Mouse (Mus musculus): ENCODE results near the gene Btnl2. TPM values are rescaled to one million over a fixed set of nuclear protein-coding genes. Genes with fewer than 3 reads are reported as not detected.

Btnl2 gene
- polyA plus RNA-seq, 1 experiment from 2014 or later, result 0.13 TPM

- no peak for ATAC-seq (ENCODE audit: low FRiP score, low TSS enrichment)
- TF ChIP-seq CTCF (IDR thresholded peaks at IDR 0.05; ENCODE audit: low read depth) (no peak), EP300 (optimal IDR thresholded peaks at IDR 0.05) (no peak)
- no peaks in the 10 kb centered on the region for H3K9me3 ChIP-seq (ENCODE audit: control insufficient read depth, low read length)
- no peak for DNase-seq (ENCODE audit: low spot score)
- no peaks in the 10 kb centered on the region for H3K36me3 ChIP-seq (ENCODE audit: control insufficient read depth, insufficient read depth, low read length)
- WGBS, result 87% methylated on average over 2 of the region's 2 CpGs
- no peaks in the 10 kb centered on the region for H3K4me1 ChIP-seq (replicated peaks; ENCODE audit: control insufficient read depth, insufficient read depth)
- H3K27ac ChIP-seq (replicated peaks), result no peak overlapping the region
- H3K27me3 ChIP-seq (ENCODE audit: control insufficient read depth, insufficient read depth, low read length), result no peaks in the 10 kb centered on the region
- H3K9ac ChIP-seq (ENCODE audit: low read length), result no peak overlapping the region
- H3K4me3 ChIP-seq (ENCODE audit: low read depth, low read length), result no peak overlapping the region
- H3K4me2 ChIP-seq (replicated peaks; ENCODE audit: low read depth), result no peak overlapping the region
These were observed 37.9 kb upstream of the Btnl2 start for GRCm38 (mm10) chr17:34316697-34317096.

- WGBS, result 40% methylated on average over 2 of the region's 2 CpGs
- no peak for DNase-seq (ENCODE audit: low spot score)
- no peaks in the 10 kb centered on the region for H3K9me3 ChIP-seq (ENCODE audit: control insufficient read depth, low read length)
- H3K4me3 ChIP-seq (ENCODE audit: low read depth, low read length), result no peak overlapping the region
- H3K36me3 ChIP-seq (ENCODE audit: control insufficient read depth, insufficient read depth, low read length), result no peaks in the 10 kb centered on the region
- no peaks in the 10 kb centered on the region for H3K4me1 ChIP-seq (replicated peaks; ENCODE audit: control insufficient read depth, insufficient read depth)
- H3K27ac ChIP-seq (replicated peaks), result no peak overlapping the region
- H3K9ac ChIP-seq (ENCODE audit: low read length), result no peak overlapping the region
- TF ChIP-seq EP300 (optimal IDR thresholded peaks at IDR 0.05) (no peak), CTCF (IDR thresholded peaks at IDR 0.05; ENCODE audit: low read depth) (no peak)
- ATAC-seq (ENCODE audit: low FRiP score, low TSS enrichment), result no peak
- H3K27me3 ChIP-seq (ENCODE audit: control insufficient read depth, insufficient read depth, low read length), result no peaks in the 10 kb centered on the region
- H3K4me2 ChIP-seq (replicated peaks; ENCODE audit: low read depth), result no peak overlapping the region
These were observed 37.3 kb upstream of the Btnl2 start for GRCm38 (mm10) chr17:34317275-34317674.

DNA sequence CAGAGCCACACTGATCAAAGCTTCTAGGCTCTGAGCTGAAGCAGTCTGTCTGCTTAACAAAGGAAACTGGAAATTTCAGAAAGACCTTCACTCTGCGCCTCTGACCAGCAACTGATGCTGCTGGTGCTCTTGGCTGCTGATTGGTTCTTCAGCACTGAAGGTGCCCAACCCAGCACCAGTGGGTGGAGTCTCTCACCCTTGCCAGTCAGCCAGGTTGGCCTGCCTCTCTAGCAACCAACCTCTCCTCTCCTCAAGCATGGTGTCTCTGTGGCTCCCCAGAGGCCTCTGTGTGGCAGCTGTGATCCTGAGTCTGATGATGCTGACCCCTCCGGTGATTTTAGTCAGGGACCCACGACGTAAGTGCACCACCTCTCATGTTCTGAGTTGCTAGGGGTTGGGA, 29.2 kb upstream of the Btnl2 start, which contains the start of gene H2-Eb2:
TSS of gene H2-Eb2 (plus strand) at position 230 of the 400 bp plus-strand sequence.
- Histone ChIP-seq H3K4me2 (replicated peaks; ENCODE audit: low read depth) (no peak within 1 kb of the TSS), H3K36me3 (ENCODE audit: control insufficient read depth, insufficient read depth, low read length) (no peaks in the 10 kb centered on the region), H3K4me1 (replicated peaks; ENCODE audit: control insufficient read depth, insufficient read depth) (no peaks in the 10 kb centered on the region), H3K27me3 (ENCODE audit: control insufficient read depth, insufficient read depth, low read length) (no peaks in the 10 kb centered on the region), H3K9ac (ENCODE audit: low read length) (no peak within 1 kb of the TSS), H3K27ac (replicated peaks) (no peak within 1 kb of the TSS), H3K4me3 (ENCODE audit: low read depth, low read length) (no peak within 1 kb of the TSS), H3K9me3 (ENCODE audit: control insufficient read depth, low read length) (no peaks in the 10 kb centered on the region)
- DNase-seq (ENCODE audit: low spot score) (no peak), ATAC-seq (ENCODE audit: low FRiP score, low TSS enrichment) (no peak)
- TF ChIP-seq CTCF (IDR thresholded peaks at IDR 0.05; ENCODE audit: low read depth) (no peak), EP300 (optimal IDR thresholded peaks at IDR 0.05) (no peak)
- 43% methylated on average over 4 of the region's 4 CpGs for WGBS

DNA sequence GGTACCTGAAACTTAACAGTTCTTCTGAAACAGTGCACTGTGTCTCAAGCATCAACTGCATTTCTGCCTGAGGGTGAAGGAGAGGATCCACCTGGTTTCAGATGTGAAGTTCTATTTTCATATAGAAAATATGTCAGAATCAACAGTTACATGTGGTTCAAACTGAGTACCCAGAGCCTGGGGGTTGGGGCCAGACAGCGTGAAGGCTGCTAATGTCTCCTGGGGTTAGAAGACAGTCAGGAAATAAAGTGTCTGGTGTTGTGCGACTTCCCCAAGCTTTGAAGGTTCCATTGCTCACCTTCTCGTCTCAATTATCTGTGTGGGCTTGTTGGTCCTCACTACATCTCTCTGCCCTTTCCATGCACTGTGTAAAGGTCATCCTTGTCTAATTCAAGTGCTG, 28.2 kb upstream of the Btnl2 start:
- no peak for TF ChIP-seq CTCF (IDR thresholded peaks at IDR 0.05; ENCODE audit: low read depth)
- no peak for TF ChIP-seq EP300 (optimal IDR thresholded peaks at IDR 0.05)
- Histone ChIP-seq H3K9ac (ENCODE audit: low read length) (no peak overlapping the region), H3K9me3 (ENCODE audit: control insufficient read depth, low read length) (no peaks in the 10 kb centered on the region), H3K4me2 (replicated peaks; ENCODE audit: low read depth) (no peak overlapping the region), H3K4me1 (replicated peaks; ENCODE audit: control insufficient read depth, insufficient read depth) (no peaks in the 10 kb centered on the region), H3K4me3 (ENCODE audit: low read depth, low read length) (no peak overlapping the region), H3K27ac (replicated peaks) (no peak overlapping the region), H3K36me3 (ENCODE audit: control insufficient read depth, insufficient read depth, low read length) (no peaks in the 10 kb centered on the region), H3K27me3 (ENCODE audit: control insufficient read depth, insufficient read depth, low read length) (no peaks in the 10 kb centered on the region)
- no peak for ATAC-seq (ENCODE audit: low FRiP score, low TSS enrichment)
- 71% methylated on average over 3 of the region's 3 CpGs for WGBS
- DNase-seq (ENCODE audit: low spot score), result no peak

- H3K9me3 ChIP-seq (ENCODE audit: control insufficient read depth, low read length), result no peaks in the 10 kb centered on the region
- DNase-seq (ENCODE audit: low spot score), result no peak
- TF ChIP-seq EP300 (optimal IDR thresholded peaks at IDR 0.05), result no peak
- no peak for TF ChIP-seq CTCF (IDR thresholded peaks at IDR 0.05; ENCODE audit: low read depth)
- 76% methylated on average over 2 of the region's 2 CpGs for WGBS
- H3K36me3 ChIP-seq (ENCODE audit: control insufficient read depth, insufficient read depth, low read length), result no peaks in the 10 kb centered on the region
- no peak overlapping the region for H3K27ac ChIP-seq (replicated peaks)
- no peak overlapping the region for H3K4me2 ChIP-seq (replicated peaks; ENCODE audit: low read depth)
- H3K4me1 ChIP-seq (replicated peaks; ENCODE audit: control insufficient read depth, insufficient read depth), result no peaks in the 10 kb centered on the region
- no peak overlapping the region for H3K9ac ChIP-seq (ENCODE audit: low read length)
- H3K27me3 ChIP-seq (ENCODE audit: control insufficient read depth, insufficient read depth, low read length), result no peaks in the 10 kb centered on the region
- ATAC-seq (ENCODE audit: low FRiP score, low TSS enrichment), result no peak
- H3K4me3 ChIP-seq (ENCODE audit: low read depth, low read length), result no peak overlapping the region
These were observed 24.8 kb upstream of the Btnl2 start for GRCm38 (mm10) chr17:34329807-34330206.

DNA sequence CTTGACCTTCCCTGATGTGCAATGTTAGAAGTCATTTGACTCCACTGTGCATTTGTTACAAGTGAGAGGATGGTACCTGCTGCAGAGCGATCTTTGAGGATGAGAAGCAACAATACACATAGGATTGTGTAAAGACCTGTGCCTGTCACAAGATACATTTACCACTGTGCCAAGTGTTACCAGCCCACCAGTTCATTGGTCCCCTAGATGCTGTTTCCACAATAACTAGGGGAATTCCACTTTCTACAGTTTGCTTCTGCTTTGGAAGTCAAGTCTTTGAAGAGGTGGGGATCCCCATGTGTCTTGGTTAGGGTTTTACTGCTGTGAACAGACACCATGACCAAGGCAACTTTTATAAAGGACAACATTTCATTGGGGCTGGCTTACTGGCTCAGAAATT, 23.4 kb upstream of the Btnl2 start:
- DNase-seq (ENCODE audit: low spot score), result no peak
- WGBS, result 93% methylated on average over 1 of the region's 1 CpGs
- no peaks in the 10 kb centered on the region for H3K9me3 ChIP-seq (ENCODE audit: control insufficient read depth, low read length)
- H3K27ac ChIP-seq (replicated peaks), result no peak overlapping the region
- H3K36me3 ChIP-seq (ENCODE audit: control insufficient read depth, insufficient read depth, low read length), result no peaks in the 10 kb centered on the region
- no peaks in the 10 kb centered on the region for H3K4me1 ChIP-seq (replicated peaks; ENCODE audit: control insufficient read depth, insufficient read depth)
- no peaks in the 10 kb centered on the region for H3K27me3 ChIP-seq (ENCODE audit: control insufficient read depth, insufficient read depth, low read length)
- H3K9ac ChIP-seq (ENCODE audit: low read length), result no peak overlapping the region
- TF ChIP-seq EP300 (optimal IDR thresholded peaks at IDR 0.05) (no peak), CTCF (IDR thresholded peaks at IDR 0.05; ENCODE audit: low read depth) (no peak)
- no peak for ATAC-seq (ENCODE audit: low FRiP score, low TSS enrichment)
- H3K4me3 ChIP-seq (ENCODE audit: low read depth, low read length), result no peak overlapping the region
- no peak overlapping the region for H3K4me2 ChIP-seq (replicated peaks; ENCODE audit: low read depth)
